Mouse (Mus musculus): Measurements from ENCODE around the gene Fto. TPM values are rescaled to one million over a fixed set of nuclear protein-coding genes. Genes with fewer than 3 reads are reported as not detected.

Gene Fto
- total RNA-seq, 2 experiments from 2014 or later = 26.4 to 50.0 TPM

DNA sequence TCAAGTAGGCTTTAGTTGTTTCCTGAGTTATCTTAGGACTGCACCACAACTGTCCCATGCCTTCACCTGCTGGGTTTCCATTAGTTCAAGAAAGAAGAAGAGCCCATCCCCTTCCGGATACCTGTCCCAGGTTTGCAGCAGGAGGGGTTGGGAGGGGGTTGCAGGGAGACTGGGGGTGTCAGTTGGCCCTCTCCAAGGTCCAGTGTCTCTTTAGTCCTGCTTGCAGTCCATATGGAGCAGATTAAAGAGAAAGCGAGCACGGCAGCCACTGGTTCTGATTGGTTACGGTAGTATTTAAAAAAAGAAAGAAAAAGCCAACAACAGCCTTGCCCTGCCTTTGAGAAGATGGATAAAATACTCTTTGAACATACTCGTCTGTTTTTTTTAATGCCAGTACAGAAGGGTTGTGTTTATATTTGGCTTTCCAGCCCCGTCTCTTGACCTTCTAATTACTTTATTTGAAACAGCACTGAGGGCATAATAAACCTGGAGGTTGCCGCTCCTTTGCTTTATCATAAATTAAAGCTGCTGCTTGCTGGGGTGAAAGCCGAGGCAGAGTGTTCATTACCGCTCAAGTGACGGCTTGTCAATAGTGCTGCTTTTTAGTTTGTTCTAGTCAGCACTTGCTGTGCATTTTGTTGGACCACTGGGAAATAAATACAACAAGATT, 279.2 kb downstream of the Fto start:
- ATAC-seq (replicated peaks; ENCODE audit: poor library complexity) = no peak

DNA sequence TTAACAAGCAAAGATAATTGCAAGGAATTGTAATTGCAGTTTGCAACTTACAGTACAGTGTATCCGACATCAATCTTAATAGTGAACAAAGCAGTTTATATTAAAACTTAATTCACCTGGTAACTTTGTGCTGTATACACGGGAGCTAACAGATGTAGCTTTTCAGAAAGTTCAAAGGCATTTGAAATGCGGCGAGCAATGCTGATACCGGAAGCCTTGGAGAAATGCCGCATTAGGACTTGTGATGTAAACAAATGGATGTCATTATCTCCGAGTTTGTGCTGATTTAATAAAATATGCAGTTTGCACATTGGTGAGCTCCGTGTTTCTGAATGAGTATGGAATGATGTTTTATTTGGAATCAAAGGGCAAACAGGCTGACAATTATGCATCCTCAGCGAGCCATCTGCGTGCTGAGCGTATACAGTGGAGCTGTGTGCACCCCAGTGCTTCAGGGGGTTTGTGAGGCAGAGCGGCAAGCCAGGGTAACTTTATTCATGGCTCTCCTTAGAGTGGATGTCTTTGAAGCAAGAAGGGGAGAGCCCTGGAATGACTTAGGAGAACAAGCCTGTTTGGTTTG, 280.0 kb downstream of the Fto start:
- ATAC-seq (replicated peaks; ENCODE audit: poor library complexity) = no peak

GRCm38 (mm10) chr8:91599349-91599837, 286.1 kb downstream of the Fto start:
- ATAC-seq (replicated peaks; ENCODE audit: poor library complexity) = no peak

DNA sequence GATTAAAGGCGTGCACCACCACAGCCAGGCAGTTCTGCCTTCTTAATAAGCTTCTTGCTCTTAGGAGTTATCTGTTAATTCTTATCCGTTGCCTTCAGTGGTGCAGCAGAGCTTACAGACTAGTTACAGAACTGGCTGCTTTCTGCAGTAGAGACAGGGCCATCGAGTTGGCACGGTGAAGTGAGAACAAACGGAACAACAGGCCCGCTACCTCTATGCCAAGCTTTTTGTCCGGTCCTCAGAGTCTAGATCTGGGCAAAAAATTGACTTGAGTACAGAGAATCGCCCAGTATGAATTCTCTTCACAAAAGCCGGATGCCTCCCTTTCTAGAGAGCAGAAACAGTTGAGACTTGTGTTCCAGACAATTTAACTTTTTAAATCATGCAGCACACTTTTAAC, 290.4 kb downstream of the Fto start:
- ATAC-seq (replicated peaks; ENCODE audit: poor library complexity) = no peak

DNA sequence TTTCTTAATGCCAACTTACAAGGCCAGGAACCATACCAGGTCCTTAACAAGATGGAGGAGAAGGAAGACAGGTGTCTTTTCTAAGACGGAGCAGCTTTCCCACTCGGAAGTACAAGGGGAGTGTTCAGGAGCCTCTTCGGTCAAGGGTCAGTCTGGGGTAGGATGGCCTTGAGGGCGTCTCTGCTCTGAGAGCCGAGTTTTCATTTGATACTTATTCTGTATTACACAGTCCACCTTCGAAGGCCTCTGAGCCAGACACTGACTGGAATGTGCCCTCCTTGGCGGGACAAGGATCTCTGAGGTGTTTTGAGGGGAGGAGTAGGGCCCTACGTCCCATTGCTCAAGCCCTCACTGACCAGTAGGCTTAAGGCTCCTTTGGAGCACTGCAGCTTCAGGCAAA, 292.6 kb downstream of the Fto start:
- no peak for ATAC-seq (replicated peaks; ENCODE audit: poor library complexity)

DNA sequence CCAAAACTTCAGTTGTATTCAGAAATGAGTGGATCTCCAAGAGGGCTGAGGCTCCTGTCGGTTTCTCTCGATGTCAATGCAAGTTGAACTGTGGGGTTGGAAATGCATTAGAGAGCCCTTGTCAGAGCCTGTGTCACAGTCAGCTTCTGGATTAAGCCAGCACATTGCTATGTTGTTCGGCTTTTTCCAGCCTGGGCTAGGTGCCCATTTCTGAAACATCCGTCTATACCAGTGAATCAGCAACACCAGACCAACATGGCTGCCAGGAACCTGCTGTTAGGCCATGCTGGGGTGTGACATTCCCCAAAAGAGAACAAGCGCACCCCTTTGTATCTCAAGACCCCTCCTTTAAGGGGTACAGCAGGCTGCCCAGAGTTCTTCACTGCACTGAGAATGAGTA, 293.8 kb downstream of the Fto start:
- no peak for ATAC-seq (replicated peaks; ENCODE audit: poor library complexity)

GRCm38 (mm10) chr8:91611191-91611590, 297.9 kb downstream of the Fto start:
- ATAC-seq (replicated peaks; ENCODE audit: poor library complexity) = no peak

DNA sequence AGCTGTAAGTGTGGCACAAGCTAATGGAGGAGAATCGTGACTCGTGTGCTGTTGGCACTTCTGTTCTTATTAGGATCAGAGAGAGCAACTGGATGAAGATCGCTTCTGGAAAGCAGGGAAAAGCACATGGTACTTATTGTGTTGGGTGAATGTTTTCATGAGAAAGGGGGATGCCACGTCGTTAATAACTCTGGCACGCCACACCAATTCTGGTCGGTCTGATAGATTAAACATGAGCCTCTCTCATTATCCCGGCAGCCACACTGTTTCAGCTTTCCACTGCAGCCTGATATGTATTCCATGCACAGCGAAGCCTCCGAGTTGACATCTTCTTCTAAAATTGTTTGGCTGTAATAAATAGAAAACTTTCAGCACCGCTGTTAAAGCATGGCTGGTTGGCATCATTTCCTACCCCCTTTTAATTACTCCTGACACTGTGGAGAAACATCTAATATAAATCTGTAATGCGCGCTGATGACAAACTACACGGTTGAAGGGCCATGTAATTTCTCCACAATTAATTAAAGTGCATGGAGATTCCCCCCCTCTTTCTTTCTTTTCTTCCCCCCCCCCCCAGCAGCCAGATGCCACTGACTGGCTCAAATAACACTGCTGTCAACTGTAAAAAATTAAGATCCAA, 298.5 kb downstream of the Fto start:
- no peak for ATAC-seq (replicated peaks; ENCODE audit: poor library complexity)

GRCm38 (mm10) chr8:91612387-91613130, 299.2 kb downstream of the Fto start:
- no peak for ATAC-seq (replicated peaks; ENCODE audit: poor library complexity)

GRCm38 (mm10) chr8:91613603-91614002, 300.3 kb downstream of the Fto start:
- ATAC-seq (replicated peaks; ENCODE audit: poor library complexity) = peak; percentile 42; the same call in 1 of the 2 replicates

GRCm38 (mm10) chr8:91615196-91615595, 301.9 kb downstream of the Fto start:
- no peak for ATAC-seq (replicated peaks; ENCODE audit: poor library complexity)

DNA sequence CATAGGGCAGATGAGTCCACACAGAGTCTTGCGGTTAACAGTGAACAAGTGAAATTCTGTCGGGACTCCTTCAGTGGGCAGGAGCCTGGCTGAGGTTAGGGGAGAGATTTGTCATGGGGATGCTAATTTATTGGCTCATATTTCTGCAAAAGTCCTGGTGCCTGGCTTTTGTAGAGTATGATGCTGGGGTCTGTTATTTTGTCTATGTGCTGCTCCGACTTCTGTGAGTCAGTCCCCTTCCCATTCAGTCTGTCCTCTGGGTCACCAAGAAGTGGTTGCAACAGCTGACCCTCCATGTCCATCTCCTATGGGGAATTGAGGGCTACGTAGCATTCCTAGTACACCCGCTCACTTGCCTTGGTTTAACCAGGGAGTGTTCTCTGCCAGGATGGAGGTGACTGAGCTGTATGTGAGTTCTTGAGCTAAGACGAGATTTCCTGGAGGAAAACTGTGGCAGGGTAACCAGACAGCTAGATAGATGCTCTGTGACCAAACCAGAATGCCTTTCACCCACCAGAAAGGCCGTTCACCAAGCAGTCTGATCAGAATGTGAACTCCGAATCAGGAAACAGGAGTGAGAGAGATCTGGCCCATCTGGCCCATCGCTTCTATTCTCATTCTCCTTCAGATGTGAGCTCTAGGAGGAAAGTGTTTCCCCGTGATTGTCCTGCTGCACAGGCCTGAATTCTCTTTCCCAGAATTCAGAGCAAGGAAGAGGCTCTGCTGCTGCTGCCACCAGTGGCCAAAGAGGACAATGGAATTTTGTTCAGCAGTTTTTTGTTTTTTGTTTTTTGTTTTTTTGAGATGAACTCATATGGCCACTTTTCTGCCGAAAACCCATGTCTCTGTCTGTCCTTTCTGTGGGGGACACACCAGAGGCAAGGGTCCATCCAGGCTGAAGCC, 302.7 kb downstream of the Fto start:
- ATAC-seq (replicated peaks; ENCODE audit: poor library complexity) = no peak

- ATAC-seq (replicated peaks; ENCODE audit: poor library complexity) = no peak
These were observed 304.4 kb downstream of the Fto start for GRCm38 (mm10) chr8:91617772-91618171.

- no peak for ATAC-seq (replicated peaks; ENCODE audit: poor library complexity)
These were observed 309.4 kb downstream of the Fto start for GRCm38 (mm10) chr8:91622757-91623156.

DNA sequence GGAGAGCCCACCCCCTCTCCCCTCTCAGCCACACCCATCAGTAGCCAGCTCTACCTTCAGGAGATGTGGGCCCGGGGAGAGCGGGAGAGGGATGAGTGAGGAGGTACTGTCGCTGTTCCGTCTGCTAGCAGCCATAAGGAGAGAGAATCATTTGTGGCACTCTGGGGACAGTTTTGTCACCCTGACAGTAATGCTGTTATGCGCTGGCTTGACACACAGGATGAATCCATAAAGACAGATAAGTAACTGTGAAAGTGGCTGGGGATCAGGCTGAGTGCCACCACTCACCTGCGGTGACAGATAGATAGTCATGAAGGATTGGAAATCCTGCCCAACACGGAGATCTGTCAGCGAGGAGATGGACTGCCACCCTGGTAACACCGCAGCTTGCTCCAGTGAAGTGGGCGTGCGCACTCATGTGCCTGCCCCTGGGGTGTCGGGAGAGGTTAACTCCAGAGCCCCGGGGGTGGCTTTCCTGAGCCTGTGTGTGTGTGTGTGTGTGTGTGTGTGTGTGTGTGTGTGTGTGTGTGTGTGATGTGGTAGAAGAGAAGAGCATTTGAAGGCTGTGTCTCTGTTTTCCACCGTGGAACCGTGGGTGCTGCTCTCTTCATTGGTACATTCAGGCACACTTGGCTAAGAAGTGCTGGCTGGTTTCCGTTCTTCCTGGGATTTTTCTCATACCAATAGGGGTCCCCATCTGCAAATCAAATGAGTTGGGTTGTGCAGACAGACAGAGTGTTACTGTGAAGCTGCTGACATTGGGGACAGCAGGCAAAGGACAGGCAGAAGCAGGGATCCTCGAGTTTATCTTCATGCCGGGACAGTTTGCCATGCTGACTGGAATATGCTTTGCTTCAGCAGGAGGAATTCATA, 312.6 kb downstream of the Fto start:
- ATAC-seq (replicated peaks; ENCODE audit: poor library complexity) = no peak

DNA sequence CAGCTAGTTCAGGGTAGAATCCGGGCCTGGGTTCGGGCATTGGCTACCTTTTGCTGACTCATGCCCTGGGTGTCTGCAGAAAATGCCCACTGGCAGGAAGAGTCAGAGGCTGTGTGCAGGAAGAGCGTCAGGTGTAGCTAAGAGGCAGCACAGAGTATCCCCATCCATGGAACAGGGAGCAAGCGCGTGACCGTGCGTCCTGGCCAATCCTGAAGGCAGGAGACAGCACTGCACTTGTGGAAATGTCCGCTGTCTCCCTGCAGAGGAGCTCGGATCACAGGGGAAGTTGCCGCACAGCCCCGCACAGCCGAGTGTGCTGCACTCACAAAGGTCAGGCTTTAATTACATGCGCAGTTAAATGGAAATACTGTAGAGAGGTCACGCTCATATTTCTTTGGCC, 316.3 kb downstream of the Fto start:
- ATAC-seq (replicated peaks; ENCODE audit: poor library complexity) = peak; percentile 73

DNA sequence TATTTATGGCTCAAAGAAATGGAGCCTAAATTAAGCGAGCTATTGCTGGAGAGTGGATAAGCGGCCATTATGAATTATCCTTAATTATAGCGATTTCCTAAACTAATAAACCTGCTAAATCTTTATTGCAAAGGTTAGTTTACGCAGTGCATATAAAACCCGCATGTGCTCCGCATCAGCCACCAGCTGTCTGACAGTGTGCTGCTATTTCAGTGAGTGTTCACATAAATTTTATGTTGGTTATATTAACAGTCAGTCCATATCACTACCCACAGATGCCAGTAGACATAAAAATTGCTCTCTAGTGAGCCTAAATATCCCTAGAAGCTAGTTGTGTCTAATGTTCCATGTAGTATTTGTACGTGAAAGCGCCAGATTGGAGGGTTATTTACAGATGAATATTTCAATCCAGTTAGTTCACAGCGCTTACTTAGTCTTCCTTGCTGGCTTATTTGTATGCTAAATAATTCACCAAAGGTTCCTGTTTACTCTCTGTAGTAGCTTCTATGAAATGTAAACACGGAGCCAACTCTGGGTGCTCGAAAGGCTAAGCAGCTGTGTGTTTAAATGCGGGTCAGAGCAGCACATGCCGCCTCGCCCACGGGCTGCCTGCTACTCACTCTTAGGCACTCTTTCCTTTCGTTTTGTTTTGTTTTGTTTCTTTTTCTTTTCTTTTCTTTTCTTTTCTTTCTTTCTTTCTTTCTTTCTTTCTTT, 317.2 kb downstream of the Fto start:
- ATAC-seq (replicated peaks; ENCODE audit: poor library complexity) = no peak

DNA sequence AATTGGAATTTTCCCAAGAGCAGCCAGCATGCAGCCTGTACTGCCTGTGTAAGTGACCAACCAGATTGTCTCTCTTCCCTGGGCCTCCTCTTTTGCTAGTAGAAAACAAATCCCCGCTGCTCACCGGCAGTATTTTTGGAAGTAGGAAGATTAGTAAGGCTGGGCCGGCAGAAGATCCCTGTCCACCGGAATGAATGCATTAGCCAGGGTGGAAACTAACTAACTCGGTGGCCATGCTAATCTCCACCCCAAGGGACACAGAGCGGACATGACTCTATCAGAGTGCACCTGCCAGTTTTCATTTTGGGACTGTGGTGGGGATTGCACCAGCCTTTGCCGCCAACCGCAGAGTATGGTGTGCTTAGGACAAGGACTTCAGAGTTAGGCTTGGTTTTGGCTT, 319.1 kb downstream of the Fto start:
- ATAC-seq (replicated peaks; ENCODE audit: poor library complexity) = no peak

DNA sequence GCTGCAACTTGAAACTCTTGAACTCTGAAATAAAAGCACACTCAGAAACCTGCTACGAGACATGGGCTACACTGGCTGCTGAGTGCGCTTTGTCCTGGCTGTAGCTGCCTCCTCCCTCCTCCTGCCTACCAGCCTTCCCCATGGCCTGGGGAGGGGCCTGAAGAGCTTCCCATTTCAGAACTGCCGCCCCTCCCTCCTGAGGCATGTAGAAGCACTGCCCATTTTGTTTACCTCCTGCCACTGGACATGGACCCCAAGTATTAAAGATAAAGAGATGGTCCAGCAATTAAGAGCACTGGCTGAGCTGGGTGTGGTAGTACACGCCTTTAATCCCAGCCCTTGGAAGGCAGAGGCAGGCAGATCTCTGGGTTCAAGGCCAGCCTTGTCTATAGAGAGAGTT, 322.1 kb downstream of the Fto start:
- ATAC-seq (replicated peaks; ENCODE audit: poor library complexity) = no peak

Data from megakaryocyte progenitor cell, adult 5-6 weeks (primary cell).